Mouse (Mus musculus): ENCODE results near the gene Cryba1.

DNA sequence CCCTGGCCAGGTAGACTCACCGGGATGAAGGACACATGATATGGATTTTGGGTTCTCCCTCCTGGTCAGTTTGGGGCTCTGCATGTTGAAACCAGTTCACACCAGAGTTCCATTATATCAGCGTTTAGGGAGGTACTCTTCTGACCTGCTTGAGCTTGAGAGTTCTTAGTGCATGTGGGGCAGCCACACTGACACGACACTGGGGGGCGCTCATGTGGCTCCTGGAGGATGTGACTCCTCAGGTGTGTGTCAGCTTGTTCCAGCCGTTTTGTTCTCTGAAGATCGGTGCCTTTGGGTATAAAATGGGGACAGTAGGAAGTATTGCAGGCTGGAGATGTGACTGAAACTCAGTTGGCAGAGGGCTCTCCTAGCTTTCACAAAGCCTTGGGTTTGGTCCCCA, 18.9 kb upstream of the Cryba1 start:
- TF ChIP-seq POLR2A (IDR thresholded peaks at IDR 0.05; ENCODE audit: borderline replicate concordance, low read depth, low read length) = no peak
- TF ChIP-seq CTCF (IDR thresholded peaks at IDR 0.05; ENCODE audit: low read depth, low read length) = no peak
